Mouse (Mus musculus): ENCODE data around the gene Ints5.

The Ints5 gene

GRCm38 (mm10) chr19:8927891-8928525, 35.2 kb downstream of the Ints5 start:
- intact Hi-C loops (cut with DNase I): no loop called here

DNA sequence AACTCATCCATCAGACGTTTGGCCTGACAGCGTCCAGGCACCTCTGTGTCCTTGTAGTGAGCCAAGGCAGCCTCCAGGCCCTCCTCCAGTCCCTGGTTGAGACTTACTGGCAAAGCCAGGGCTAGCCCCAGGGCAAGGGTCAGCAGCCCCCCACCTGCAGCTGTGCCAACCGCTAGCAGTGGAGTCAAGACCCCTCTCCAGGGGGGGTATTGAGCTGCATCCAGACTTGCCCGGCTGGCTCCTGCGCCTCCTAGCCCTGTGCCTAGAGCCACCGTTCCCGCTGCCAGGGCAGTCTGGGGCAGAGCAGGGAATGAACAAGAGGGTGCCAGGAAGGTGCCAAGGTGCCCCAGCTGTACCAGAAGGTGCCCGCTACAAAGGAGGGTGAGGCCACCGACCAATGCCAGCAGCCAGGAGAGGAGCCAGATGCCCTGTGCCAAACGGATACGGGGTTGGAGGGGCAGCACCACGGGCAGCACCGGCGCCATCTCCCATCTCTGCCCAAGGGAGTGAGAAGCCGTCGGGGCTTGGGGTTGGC, 36.0 kb downstream of the Ints5 start:
- intact Hi-C loops (cut with DNase I): no loop called here

DNA sequence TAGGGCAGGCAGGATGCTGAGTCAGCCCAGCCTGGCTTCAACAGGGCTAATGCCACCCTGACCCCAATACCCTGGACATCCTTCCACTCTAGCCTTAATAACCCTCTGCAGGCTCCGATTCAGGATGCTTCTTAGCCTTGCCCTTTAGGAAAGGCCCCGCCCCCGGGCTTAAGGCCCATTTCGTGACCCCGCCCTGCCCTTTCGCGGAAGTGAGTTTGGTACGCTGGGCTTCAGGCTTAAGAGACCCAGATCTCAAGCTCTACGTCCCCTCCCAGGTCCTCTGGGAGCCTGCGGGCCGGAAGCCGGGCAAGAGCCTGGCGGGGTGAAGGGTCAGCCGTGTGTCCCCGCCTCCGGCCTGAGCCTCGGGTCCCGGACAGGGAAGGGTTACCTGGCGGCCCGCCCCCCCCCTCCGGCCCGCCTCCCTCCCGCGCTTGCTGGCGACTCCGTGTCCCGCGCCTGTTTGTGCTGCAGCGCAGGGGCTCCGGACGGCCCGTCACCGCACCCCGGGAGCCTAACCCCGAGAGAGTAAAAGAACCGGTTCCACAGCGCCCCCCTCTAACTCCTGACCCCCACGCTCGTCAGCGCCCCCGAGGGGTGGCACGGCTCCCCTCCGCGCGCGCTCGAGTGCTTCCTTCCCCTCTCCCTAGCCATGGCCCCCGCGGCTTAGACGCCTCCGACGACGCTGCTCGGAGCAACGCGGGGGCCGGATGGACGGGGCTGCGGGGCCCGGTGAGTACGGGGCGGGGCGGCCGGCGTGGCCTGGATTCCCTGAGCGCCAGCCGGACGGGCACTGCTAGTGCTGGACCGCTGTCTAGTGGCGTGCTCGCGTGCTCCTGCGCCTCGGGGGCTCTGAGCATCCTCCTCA, 36.7 kb downstream of the Ints5 start, which contains the start of the genes Rom1 and Eml3:
Gene Rom1, minus strand, starts transcription at position 133 of the 865 bp plus-strand sequence.
Gene Eml3, plus strand, starts transcription at position 329 of the 865 bp plus-strand sequence.
- intact Hi-C loops (cut with DNase I): no loop called here

GRCm38 (mm10) chr19:8930117-8930516, 37.3 kb downstream of the Ints5 start:
- intact Hi-C loops (cut with DNase I): no loop called here

- intact Hi-C loops (cut with DNase I): no loop called here
Observed at GRCm38 (mm10) chr19:8930771-8931170, 38.0 kb downstream of the Ints5 start.

GRCm38 (mm10) chr19:8936736-8937135, 43.9 kb downstream of the Ints5 start:
- intact Hi-C loops (cut with DNase I): loop anchor here (5.0 kb wide), 1 partner anchor 39 kb away; the partner anchor contains the start of gene Ganab

GRCm38 (mm10) chr19:8940526-8941133, 47.8 kb downstream of the Ints5 start:
- intact Hi-C loops (cut with DNase I): no loop called here

- intact Hi-C loops (cut with DNase I): no loop called here
Observed at GRCm38 (mm10) chr19:8941136-8941514, 48.3 kb downstream of the Ints5 start.

GRCm38 (mm10) chr19:8941515-8942217, 48.9 kb downstream of the Ints5 start, which contains the start of gene Mta2:
Gene Mta2 (plus strand): TSS chr19:8941875.
- intact Hi-C loops (cut with DNase I): no loop called here

- intact Hi-C loops (cut with DNase I): no loop called here
Observed at GRCm38 (mm10) chr19:8942276-8942964, 49.6 kb downstream of the Ints5 start.

GRCm38 (mm10) chr19:8943047-8943446, 50.2 kb downstream of the Ints5 start:
- intact Hi-C loops (cut with DNase I): no loop called here

DNA sequence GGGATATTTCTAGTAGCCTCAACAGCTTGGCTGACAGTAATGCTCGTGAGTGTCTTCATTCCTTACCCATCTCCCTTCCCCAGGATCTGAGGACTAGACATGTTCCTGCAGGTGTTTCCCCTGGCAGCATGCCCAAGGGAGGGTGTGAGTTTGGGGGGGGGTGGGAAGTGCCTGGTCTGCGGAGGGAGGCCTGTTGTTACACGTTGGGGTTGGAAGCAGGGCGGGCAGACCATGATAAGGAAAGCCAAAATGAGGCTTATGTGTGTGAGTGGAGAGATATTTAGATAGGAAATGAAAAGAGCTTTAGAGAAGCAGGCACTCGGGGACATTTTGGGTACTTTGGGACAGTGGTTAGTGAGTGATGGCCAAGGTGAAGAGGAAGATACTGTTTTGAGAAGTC, 51.3 kb downstream of the Ints5 start:
- intact Hi-C loops (cut with DNase I): no loop called here

GRCm38 (mm10) chr19:8944750-8945149, 51.9 kb downstream of the Ints5 start:
- intact Hi-C loops (cut with DNase I): no loop called here

GRCm38 (mm10) chr19:8945251-8945650, 52.4 kb downstream of the Ints5 start:
- intact Hi-C loops (cut with DNase I): no loop called here

DNA sequence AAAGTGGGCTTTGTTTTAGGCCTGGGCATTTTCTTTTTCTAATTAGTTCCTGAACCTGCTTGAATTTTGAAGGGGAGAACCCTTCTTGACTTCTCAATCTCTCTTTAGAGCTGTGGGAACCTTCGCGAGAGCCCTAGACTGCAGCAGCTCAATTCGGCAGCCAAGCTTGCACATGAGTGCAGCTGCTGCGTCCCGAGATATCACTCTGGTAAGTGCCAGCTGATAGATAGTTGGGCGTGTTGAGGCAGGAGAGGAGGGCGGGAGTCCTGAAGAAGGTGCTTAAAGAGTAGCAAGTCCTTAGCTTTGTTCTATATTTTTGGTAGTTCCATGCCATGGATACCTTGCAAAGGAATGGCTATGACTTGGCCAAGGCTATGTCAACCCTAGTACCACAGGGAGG, 54.1 kb downstream of the Ints5 start:
- intact Hi-C loops (cut with DNase I): no loop called here

Small RNA genes lying within 50 kb of the gene (microRNA-seq; reads per million reads assigned to microRNA genes)
- 0.11 to 0.86 reads per million in 2 experiments for gene Mir5136
